Mouse (Mus musculus): ENCODE data around the gene Ptgir. TPM values are rescaled to one million over a fixed set of nuclear protein-coding genes. Genes with fewer than 3 reads are reported as not detected.
A peak's percentile ranks its signal among the peaks of the same experiment; 100 is the strongest.

Gene Ptgir
- total RNA-seq, 1 experiment from 2014 or later: 1.6 TPM

DNA sequence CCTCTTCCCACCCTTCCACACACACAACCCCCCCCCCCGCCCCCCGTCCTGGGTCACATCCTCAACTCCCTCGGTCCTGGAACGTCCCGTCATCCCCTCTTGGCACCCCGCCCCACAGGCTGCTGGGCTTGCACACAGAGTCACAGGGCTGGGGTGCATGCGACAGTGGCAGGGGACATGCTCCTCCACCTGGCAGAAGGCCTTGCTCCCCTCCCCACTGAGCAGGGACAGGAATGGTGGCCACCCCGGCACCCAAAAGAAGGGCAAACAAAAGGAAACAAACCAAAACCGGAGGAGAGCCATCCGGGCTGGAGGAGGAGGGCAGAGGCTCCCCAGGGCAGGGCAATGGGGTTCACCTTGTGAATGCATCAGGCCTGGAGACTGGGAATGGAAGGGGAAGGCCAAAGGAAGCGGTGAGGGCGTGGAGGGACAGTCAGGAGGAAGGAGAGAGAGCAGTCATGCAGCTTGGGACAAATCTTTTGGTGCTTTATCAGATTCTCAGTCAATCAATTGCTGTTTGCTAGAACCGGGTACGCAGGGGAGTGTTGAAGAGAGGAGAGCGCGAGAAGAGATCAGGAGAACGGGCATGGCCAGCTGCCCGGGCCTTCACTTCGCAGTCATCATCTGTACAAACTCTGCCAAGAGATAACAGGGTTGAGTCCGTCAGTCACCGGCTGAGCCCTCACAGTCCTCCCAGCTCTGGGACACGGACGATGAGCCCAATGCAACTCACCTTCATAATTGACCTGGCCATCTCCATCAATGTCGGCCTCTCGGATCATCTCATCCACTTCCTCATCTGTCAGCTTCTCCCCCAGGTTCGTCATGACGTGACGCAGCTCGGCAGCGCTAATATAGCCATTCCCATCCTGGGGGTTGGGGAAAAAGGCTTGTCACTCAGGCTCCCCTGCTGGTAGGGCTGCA, 10.3 kb downstream of the Ptgir start:
- no peak for DNase-seq

DNA sequence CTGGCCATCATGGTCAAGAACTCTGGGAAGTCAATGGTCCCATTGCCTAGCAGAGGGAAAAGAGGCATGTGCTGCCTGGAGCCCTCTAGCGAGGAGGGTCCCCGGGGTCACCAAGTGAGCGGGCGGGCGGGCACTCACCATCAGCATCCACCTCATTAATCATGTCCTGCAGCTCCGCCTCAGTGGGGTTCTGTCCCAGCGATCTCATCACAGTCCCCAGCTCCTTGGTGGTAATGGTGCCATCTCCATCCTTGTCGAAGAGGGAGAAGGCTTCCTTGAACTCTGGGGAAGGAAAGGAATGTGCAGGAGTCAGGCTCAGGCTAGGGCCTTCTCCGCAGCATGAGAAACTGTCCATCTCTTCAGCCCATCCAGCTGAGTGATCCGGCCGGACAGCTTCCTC, 11.2 kb downstream of the Ptgir start:
- DNase-seq: no peak

DNA sequence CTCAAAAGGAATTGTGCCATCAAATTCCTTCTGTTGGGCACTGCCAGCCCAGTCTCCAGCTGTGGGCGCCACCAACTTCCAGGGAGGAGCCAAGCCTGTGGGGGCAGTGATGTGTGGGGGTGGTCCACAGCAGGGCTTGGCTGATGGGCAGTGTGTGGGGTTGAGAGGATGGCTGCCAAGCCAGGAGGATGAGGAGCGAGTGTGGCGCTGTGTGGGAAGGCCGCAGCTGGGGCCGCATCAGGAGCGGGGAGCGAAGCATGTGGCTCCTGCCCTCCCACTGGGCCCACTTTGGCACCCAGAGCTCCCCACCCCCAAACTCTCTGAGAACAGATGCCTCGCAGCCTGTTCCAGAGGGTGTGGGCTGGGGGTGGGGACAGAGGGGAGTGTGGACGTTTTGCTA, 11.7 kb downstream of the Ptgir start:
- no peak for DNase-seq

- no peak for DNase-seq
Measured at GRCm38 (mm10) chr7:16918670-16919069, 12.4 kb downstream of the Ptgir start.

DNA sequence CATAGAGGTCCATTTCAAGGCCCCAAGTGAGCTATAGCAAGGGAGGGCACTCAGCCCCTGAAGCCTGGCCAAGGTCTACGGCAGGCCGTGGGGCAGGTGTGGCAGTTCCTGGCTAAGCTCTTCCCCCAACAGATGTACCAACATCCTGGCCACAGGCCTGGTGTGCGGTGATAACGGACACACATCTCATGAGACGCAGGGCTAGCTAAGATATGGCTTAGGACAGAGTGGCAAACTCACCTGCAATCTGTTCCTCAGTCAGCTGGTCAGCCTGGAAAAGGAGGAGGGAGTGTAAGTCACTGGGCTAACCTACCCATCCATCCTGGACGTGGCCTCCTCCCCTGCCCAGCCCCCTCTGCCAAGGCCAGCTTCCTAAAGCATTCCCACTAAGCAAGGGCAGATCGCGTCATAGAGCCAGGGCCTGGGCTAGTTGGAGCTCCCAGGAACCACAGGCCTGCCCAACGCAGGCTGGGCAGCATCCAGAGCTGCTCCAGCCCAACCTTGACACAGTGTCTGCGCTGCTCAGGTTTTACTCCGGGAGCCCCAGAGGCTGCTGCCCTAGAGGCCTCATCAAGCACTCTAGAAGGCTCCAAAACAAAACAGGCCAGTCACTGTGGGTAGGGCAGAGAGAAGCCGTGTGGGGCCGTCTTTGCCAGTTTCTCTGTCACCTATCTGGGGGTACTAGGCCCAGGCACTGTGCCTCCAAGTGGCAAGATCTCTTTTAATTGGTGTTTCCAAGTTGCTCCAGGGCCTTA, 13.3 kb downstream of the Ptgir start:
- DNase-seq: peak; percentile 57

GRCm38 (mm10) chr7:16920150-16920579, 13.9 kb downstream of the Ptgir start:
- no peak for DNase-seq

DNA sequence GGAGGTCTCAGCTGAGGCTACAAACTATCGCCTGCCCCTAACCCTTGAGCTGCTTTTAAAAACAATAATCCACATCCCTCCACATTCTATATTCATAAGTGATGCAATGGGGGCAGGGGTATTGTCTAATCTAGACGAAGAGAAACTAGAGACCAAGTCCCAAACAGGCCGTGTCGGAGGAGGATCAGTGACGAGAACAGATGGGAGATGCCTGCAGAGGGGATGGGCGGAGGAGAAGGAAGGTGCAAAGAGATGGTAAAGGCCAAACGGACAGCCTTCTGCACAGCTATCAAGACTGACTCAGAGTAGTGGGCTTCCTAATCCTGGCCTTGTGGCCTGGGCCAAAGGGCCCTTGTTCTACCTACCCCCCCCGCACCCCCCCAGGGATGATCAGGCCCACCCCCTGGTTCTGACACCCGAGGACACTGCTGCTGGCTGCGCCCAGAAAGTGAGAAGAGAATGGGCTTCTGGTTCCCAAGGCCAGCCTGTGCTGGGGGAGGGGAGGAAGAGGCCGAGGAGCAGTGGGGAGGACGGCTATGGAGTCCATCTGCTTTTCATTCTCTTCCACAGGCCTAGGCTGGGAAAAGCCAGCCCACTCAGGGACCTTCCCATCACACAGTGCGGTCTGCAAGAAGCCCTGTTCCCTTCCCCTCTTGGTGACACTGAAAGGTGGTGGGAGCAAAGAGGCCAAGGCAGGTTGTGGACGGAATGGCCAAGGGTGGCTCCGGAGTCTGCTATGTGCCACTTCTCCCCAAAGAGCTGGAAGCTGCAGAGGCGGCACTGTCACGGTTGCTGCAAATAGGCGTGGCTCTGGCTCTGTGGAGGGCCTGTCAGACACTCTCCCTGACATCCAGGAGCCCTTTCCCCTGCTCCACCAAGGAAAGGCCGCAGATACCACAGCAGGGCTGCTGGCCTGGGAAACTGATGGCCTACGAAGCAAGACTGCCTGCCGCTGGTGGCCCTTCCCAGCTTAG, 14.8 kb downstream of the Ptgir start:
- DNase-seq: peak; percentile 42

GRCm38 (mm10) chr7:16921881-16922335, 15.6 kb downstream of the Ptgir start:
- no peak for DNase-seq

DNA sequence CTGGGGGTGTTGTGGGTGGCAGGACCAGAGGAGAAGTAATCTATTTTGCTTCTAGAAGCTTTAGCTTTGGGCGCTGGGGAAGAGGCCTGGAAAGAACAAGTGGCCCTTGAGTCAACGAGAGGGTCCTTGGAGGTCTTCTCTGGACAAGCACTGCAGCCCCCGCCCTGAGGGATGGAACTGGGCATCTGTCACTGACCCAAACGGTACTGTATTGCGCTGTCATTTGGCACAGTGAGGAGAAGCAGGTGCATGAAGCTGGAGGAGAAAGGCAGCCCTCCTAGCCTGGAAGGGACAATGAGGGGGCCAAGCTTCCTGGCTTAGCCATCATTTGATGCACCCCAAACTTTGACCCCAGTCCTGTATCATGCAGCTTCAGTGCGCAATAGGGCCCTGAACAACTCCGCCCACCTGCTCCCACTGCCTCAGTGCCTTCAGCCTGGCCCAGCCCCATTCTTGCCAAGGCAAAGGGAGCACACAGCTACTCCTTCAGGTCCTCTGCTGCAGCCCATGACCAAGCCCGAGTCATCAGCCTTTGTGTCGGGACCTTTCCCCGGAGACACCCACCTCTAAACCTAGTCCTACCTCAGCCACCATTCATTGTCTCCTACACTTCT, 16.2 kb downstream of the Ptgir start:
- no peak for DNase-seq

DNA sequence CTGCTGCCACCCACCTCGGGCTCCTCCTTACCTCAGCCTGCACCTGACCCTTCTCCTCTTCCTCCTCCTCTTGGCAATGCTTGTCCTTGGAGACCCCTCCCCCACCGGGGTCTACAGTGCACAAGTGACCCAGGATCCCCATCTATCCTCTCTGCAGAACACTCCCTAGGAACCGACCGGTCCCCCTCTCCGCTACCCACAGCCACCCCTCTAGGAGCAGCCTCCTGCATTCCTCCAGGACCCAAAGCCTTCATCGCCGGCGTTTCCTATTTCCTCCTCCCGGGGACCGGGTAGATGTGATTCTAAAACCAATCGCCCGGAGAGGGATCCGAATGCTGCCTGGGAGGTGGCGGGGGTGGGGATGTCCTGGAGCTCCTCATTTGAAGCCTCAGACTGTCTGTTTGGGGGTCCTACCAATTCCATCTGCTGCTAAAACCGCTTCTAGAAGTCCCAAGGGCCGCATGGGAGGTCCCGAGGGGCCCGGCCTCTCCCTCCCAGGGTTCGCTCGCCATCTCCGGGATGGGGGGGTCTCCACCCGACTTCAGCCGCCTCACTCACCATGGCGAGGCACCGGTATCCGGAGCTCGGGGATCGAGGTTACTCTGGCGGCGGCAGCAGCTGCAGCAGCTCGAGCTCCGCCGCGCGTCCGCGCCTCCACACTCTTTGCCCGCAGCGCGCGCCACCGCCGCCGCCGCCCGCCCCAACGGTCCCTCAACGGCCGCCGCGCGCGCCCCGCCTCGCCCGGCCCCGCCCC, 17.2 kb downstream of the Ptgir start:
- peak; percentile 25 for DNase-seq

GRCm38 (mm10) chr7:16924037-16924834, 17.9 kb downstream of the Ptgir start, which contains the start of gene Calm3:
TSS of gene Calm3 (minus strand) at chr7:16924114.
- peak; percentile 98 for DNase-seq

DNA sequence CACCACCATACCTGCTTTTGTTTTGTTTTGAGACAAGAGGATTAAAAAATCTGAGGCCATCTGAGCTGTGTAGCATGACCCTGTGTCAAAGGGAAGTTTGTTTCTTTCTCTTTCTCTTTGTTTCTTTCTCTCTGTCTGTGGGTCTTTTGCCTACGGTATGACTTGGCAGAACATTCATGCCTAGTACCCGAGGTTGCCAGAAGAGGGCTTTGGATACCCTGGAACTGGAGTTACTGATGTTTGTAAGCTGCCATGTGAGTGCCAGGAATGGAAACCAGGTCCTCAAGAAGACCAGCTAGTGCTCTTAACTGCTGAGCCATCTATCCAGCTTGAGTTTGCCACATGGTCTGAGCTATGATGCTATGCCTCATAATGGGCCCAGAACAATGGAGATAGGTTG, 22.1 kb downstream of the Ptgir start:
- no peak for DNase-seq

- DNase-seq: peak; percentile 55
Measured at GRCm38 (mm10) chr7:16930850-16931249, 24.6 kb downstream of the Ptgir start.

DNA sequence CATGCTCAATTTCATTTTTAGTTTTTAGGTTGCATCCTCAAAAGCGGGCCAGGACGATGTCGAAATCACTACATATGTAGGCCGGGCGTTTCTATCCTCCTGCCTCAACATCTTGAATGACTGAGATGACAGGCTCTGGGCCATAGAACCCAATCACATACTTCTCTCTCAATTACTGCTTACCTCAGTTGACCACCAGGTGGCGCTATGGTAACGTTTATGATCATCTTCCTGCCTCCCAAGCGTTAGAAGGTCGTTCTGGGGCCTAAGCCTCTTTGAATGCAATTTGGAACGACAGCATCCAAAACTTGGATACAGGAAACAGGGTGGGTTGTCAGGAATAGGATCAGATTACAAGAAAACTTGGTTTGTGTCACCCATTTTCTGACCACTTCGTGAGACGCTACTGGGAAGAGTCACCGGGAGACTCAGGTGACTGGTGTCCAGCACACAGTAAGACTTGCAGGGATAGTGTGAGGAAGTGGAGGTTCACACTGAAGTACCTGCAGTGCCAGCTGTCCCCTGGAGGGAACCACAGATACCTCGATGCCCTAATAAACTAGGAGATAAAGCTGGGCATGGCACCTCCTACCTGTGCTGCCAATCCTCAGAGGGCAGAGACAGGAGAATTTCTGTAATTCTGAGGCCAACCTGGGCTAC, 25.8 kb downstream of the Ptgir start:
- peak; percentile 78 for DNase-seq

- DNase-seq: peak; percentile 54
Measured at GRCm38 (mm10) chr7:16932704-16933577, 26.7 kb downstream of the Ptgir start.

DNA sequence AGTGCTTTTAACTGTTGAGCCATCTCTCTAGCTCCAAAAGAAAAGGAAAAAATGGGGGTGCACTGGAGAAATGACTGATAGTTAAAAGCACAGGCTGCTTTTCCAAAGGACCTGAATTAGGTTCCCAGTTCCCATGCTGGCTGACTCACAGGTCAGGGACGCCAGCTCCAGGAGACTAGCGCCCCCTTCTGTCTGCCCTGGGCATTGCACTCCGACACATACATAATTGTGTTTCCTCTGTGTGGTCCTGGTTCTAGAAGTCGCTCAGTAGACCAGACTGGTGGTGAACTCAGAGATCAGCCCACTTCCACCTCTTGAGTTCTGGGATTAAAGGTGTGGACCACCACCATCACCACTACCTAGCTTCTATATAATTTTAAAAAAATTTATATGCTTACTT, 31.0 kb downstream of the Ptgir start:
- no peak for DNase-seq

DNA sequence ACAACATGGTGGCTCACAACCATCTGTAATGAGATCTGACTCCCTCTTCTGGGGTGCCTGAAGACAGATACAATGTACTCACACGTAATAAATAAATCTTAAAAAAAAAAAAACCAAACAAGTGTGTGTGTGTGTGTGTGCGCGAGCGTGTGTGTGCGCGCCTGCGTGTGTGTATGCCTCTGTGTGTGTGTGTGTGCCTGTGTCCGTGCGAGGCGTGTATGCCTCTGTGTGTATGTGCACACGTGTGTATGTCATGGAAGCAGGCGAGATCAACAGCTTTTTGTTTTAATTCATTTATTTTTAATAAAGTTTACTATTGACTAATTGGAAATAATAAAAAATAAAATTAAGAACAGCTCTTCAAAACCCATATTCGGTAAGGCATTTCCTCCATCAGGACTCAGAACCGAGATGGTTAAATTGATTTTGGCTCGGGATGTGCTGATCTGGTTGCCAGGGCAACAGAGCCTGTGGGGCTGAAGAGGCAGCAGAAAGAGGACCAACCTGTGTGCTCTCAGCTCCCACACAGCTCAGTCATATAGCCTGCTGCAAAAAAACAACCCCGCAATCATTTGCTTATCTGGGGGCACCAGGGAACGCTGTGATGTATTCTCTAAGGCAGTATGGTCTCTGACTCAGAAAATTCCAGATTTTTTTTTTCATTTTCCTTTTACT, 32.0 kb downstream of the Ptgir start:
- no peak for DNase-seq

DNA sequence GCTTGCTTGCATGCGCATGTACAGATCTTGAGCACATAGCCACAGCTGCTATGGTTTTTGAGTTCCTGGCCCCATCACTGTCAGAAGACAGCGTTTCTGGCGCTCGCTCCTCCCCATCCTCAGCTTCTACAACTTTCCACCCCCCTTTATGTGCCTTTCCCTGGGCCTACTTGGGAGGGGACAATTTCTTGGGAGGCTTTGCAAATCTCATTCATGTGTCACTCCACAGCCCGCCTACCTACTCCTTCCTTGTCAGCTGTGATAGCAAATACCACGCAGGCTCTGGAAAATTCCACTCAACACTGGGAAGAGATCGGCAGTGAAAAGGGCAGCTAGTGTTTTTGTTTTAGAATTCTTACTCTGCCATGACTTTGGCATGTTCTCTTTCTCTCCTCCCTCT, 34.0 kb downstream of the Ptgir start:
- DNase-seq: peak; percentile 29

All from adrenal gland, postnatal 25 days (tissue).